Mouse (Mus musculus): ENCODE results near the gene Gga3.

DNA sequence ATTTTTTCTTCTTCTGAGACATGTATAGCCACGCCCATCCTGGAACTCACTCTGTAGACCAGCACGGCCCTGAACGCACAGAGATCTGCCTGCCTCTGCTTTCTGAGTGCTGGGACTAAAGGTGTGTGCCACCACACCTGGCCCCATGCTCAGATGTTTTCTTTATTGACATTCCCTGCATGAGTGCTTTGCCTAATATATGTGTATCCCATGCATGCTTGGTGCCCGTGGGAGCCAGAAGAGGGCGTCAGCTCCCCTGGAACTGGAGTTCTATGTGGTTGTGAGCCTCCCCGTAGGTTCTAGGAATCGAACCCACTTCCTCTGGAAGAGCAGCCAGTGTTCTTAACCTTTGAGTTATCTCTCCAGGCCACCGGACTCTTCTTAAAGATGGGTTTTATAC, 31.2 kb upstream of the Gga3 start:
- TF ChIP-seq CTCF (IDR thresholded peaks at IDR 0.05; ENCODE audit: low read depth): no peak
- TF ChIP-seq EP300 (IDR thresholded peaks at IDR 0.05; ENCODE audit: low read depth): no peak

All from liver, embryonic 14.5 days (tissue).